Mouse (Mus musculus): Measurements from ENCODE around the gene Dusp5. TPM values are rescaled to one million over a fixed set of nuclear protein-coding genes. Genes with fewer than 3 reads are reported as not detected.

Dusp5 gene
- polyA plus RNA-seq, 1 experiment from 2014 or later: 3.0 TPM

DNA sequence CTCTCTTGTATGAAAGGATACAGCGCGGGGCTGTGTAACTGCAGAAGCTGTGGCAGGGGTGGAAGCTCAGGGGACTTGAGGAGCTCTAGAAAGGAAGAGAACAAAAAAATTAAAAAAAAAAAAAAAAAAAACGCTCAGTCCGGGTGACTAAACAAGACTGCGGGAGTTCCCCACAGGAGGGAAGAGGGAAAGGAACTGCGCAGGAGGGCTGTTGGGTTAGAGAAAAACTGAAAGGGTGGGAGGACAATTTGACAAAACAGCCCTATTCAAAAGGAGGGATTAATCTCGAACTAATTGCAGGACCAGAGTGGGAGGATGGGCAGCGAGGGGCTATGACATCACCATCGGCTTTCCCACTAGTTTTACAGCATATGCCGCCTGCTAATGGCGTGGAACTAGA, 39.0 kb downstream of the Dusp5 start:
- H3K9ac ChIP-seq: peak overlapping the region; percentile 28; the same call in 1 of the 2 replicates
- H3K4me2 ChIP-seq (replicated peaks): peak overlapping the region; percentile 17
- H3K27ac ChIP-seq: no peak overlapping the region
- H3K4me1 ChIP-seq (replicated peaks; ENCODE audit: control insufficient read depth, insufficient read depth, low read length): no peaks in the 10 kb centered on the region
- 12% methylated on average over 11 of the region's 11 CpGs for WGBS
- peak; percentile 32 for DNase-seq (ENCODE audit: low spot score)
- ATAC-seq (ENCODE audit: low FRiP score): no peak; the same call in 1 of the 2 replicates
- H3K9me3 ChIP-seq (ENCODE audit: control insufficient read depth, low read length): no peaks in the 10 kb centered on the region
- no peaks in the 10 kb centered on the region for H3K36me3 ChIP-seq (replicated peaks; ENCODE audit: control insufficient read depth, insufficient read depth)
- H3K4me3 ChIP-seq (replicated peaks; ENCODE audit: low read length): peak overlapping the region; percentile 9; the same call in 1 of the 2 replicates
- no peaks in the 10 kb centered on the region for H3K27me3 ChIP-seq (ENCODE audit: control insufficient read depth, insufficient read depth, low read length)

DNA sequence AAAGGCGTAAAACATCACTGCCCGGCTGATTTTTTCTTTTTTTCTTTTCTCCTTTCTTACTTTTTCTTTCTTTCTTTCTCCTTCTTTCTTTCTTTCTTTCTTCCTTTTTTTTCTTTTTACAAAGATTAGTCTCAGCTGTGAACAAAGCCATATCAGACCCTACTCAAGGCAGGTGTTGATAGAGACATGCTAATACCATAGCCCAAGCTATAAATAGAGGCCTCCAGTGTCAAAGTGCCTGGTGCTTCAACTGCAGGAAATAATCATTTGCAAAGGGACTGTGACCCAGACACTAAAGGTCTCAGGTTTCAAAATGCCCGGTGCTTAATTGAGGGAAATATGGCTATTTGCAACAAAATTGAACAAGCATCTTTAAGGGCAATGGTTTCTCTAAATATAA, 39.6 kb downstream of the Dusp5 start:
- Histone ChIP-seq H3K36me3 (replicated peaks; ENCODE audit: control insufficient read depth, insufficient read depth) (no peaks in the 10 kb centered on the region), H3K4me1 (replicated peaks; ENCODE audit: control insufficient read depth, insufficient read depth, low read length) (no peaks in the 10 kb centered on the region), H3K9me3 (ENCODE audit: control insufficient read depth, low read length) (no peaks in the 10 kb centered on the region), H3K4me2 (replicated peaks) (no peak overlapping the region), H3K4me3 (replicated peaks; ENCODE audit: low read length) (no peak overlapping the region), H3K27ac (no peak overlapping the region), H3K27me3 (ENCODE audit: control insufficient read depth, insufficient read depth, low read length) (no peaks in the 10 kb centered on the region), H3K9ac (no peak overlapping the region)
- DNase-seq (ENCODE audit: low spot score) (no peak), ATAC-seq (ENCODE audit: low FRiP score) (no peak)
- WGBS: 88% methylated on average over 3 of the region's 3 CpGs

DNA sequence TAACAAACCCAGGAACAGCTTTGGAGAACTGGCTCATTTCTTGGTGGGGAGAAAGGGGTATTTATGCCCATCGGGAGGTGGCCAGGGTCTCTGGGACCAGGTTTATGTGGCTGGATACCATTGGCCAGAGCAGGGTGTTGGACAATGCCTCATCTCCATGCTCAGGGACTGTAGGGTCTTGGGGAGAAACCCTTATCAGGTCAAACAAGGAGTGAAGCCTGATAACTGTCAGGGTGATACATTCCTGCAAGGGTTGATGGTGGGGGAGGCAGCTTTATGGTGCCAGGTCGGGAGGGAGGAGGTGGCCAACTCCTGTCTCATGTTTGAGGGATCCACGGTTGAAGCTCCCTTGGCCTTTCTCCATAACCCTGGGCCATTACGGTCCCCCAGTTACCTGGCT, 42.1 kb downstream of the Dusp5 start:
- Histone ChIP-seq H3K36me3 (replicated peaks; ENCODE audit: control insufficient read depth, insufficient read depth) (no peaks in the 10 kb centered on the region), H3K27me3 (ENCODE audit: control insufficient read depth, insufficient read depth, low read length) (no peaks in the 10 kb centered on the region), H3K9me3 (ENCODE audit: control insufficient read depth, low read length) (no peaks in the 10 kb centered on the region), H3K4me1 (replicated peaks; ENCODE audit: control insufficient read depth, insufficient read depth, low read length) (no peaks in the 10 kb centered on the region), H3K4me2 (replicated peaks) (no peak overlapping the region), H3K27ac (no peak overlapping the region), H3K9ac (no peak overlapping the region), H3K4me3 (replicated peaks; ENCODE audit: low read length) (no peak overlapping the region)
- WGBS: 93% methylated on average over 4 of the region's 4 CpGs
- ATAC-seq (ENCODE audit: low FRiP score): no peak
- DNase-seq (ENCODE audit: low spot score): no peak

DNA sequence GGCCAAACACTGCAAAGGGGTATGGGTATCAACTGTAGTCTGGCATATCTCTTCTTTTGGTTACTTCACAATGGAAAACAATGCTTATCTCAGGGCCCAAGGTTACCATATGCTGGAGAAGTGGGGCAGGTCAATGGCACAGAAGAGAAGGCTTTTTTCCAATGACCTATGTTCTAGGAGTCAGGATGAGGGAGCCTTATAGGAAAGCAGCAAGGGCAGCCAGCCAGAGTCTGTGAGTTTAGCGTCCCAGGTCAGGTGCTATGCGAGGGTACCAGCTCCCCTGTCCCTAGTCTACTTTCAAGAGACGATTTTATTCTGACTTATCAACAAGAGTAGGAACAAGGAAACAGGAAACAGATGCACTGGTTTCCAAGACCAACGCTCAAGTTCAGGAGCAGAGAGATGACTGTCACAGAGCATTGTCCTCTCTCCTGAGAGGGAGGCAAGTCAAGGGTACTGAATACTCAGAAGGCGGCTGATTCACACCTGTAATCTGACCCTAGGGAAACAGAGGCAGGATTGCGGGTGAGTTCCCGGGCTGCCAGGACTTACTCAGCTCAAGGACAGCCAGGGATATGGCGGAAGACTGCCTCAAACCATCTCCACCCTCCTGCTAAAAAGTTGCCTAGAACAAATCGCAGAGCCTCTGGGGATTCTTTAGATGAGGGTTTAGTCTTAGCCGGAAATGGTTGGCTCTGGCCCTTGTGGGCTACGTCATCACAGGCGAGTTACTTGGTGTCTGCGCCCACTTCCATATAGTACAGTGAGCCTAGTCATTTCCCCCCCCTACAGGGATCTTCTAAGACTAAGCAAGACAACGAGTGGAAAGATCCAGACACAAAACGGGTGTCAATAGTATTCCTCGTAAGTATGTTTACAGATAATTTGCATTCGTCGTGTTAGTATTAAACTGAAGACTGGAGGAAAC, 42.9 kb downstream of the Dusp5 start:
- H3K9ac ChIP-seq: no peak overlapping the region
- H3K4me2 ChIP-seq (replicated peaks): no peak overlapping the region
- H3K36me3 ChIP-seq (replicated peaks; ENCODE audit: control insufficient read depth, insufficient read depth): no peaks in the 10 kb centered on the region
- ATAC-seq (ENCODE audit: low FRiP score) (no peak), DNase-seq (ENCODE audit: low spot score) (no peak)
- no peaks in the 10 kb centered on the region for H3K4me1 ChIP-seq (replicated peaks; ENCODE audit: control insufficient read depth, insufficient read depth, low read length)
- H3K27ac ChIP-seq: no peak overlapping the region
- H3K4me3 ChIP-seq (replicated peaks; ENCODE audit: low read length): no peak overlapping the region
- H3K27me3 ChIP-seq (ENCODE audit: control insufficient read depth, insufficient read depth, low read length): no peaks in the 10 kb centered on the region
- 82% methylated on average over 18 of the region's 18 CpGs for WGBS
- H3K9me3 ChIP-seq (ENCODE audit: control insufficient read depth, low read length): no peaks in the 10 kb centered on the region

DNA sequence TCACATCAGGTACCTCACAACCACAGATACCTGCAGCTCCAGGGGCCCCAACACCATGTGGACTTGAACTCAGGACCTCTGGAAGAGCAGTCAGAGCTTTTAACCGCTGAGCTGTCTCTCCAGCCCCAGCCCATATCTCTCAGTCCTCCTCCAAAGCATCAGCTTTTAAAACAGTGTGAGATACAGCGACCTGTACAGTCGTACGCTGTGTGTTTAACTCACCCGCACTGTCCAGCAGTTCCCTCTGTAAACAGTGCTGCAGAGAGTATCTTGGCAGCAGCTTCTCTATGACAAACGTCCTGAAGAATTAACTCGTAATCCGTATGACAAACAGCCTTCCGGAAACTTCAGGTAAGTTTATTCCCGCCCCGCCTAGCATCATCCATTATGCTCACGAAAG, 43.7 kb downstream of the Dusp5 start:
- H3K36me3 ChIP-seq (replicated peaks; ENCODE audit: control insufficient read depth, insufficient read depth): no peaks in the 10 kb centered on the region
- ATAC-seq (ENCODE audit: low FRiP score): no peak
- no peak for DNase-seq (ENCODE audit: low spot score)
- H3K9me3 ChIP-seq (ENCODE audit: control insufficient read depth, low read length): no peaks in the 10 kb centered on the region
- no peaks in the 10 kb centered on the region for H3K27me3 ChIP-seq (ENCODE audit: control insufficient read depth, insufficient read depth, low read length)
- H3K27ac ChIP-seq: no peak overlapping the region
- 89% methylated on average over 12 of the region's 12 CpGs for WGBS
- H3K4me2 ChIP-seq (replicated peaks): no peak overlapping the region
- H3K9ac ChIP-seq: no peak overlapping the region
- no peaks in the 10 kb centered on the region for H3K4me1 ChIP-seq (replicated peaks; ENCODE audit: control insufficient read depth, insufficient read depth, low read length)
- H3K4me3 ChIP-seq (replicated peaks; ENCODE audit: low read length): no peak overlapping the region

DNA sequence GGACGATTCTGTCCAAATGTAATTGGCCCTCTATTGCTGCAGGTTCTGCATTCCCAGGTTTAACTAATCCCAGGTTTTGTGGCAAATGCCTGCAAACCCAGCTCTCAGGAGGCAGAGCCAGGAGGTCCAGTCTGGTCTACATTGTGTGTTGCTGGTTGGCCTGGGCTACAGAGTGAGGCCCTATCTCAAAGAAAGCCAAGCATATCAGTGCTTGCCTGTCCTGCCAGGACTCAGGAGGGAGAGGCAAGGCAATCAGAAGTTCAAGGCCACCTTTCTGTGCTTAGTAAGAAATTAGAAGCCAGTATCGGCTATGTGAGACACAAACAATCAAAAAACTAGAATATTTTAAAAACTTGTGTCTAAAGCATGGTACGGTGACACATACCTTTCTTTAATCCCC, 44.2 kb downstream of the Dusp5 start:
- ATAC-seq (ENCODE audit: low FRiP score) (no peak), DNase-seq (ENCODE audit: low spot score) (no peak)
- Histone ChIP-seq H3K9ac (no peak overlapping the region), H3K36me3 (replicated peaks; ENCODE audit: control insufficient read depth, insufficient read depth) (no peaks in the 10 kb centered on the region), H3K27ac (no peak overlapping the region), H3K4me2 (replicated peaks) (no peak overlapping the region), H3K4me1 (replicated peaks; ENCODE audit: control insufficient read depth, insufficient read depth, low read length) (no peaks in the 10 kb centered on the region), H3K4me3 (replicated peaks; ENCODE audit: low read length) (no peak overlapping the region), H3K9me3 (ENCODE audit: control insufficient read depth, low read length) (no peaks in the 10 kb centered on the region), H3K27me3 (ENCODE audit: control insufficient read depth, insufficient read depth, low read length) (no peaks in the 10 kb centered on the region)
- WGBS: 92% methylated on average over 3 of the region's 3 CpGs

DNA sequence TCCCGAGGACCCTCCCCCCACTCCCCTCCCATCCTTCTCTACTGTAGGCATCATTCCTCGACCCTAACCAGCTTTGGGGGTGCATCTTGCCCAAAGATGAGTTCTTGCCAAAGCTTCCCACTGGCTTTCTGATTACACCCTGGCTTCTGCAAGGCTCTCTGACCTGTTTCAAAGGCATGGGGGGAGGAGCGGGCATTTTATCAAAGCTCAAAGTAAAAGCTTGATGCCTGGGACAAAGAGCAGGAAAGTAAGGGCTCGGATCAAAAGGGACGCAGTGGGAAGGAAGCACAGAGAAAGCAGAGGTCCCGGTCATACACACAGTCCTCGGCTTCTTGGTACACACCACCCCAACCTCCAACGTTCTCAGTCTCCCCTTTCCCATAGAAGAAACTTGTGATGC, 45.2 kb downstream of the Dusp5 start:
- no peaks in the 10 kb centered on the region for H3K36me3 ChIP-seq (replicated peaks; ENCODE audit: control insufficient read depth, insufficient read depth)
- no peak overlapping the region for H3K4me2 ChIP-seq (replicated peaks)
- H3K4me1 ChIP-seq (replicated peaks; ENCODE audit: control insufficient read depth, insufficient read depth, low read length): no peaks in the 10 kb centered on the region
- H3K4me3 ChIP-seq (replicated peaks; ENCODE audit: low read length): no peak overlapping the region
- H3K27me3 ChIP-seq (ENCODE audit: control insufficient read depth, insufficient read depth, low read length): no peaks in the 10 kb centered on the region
- no peak overlapping the region for H3K27ac ChIP-seq
- H3K9me3 ChIP-seq (ENCODE audit: control insufficient read depth, low read length): no peaks in the 10 kb centered on the region
- WGBS: 39% methylated on average over 8 of the region's 8 CpGs
- H3K9ac ChIP-seq: no peak overlapping the region
- no peak for ATAC-seq (ENCODE audit: low FRiP score)
- DNase-seq (ENCODE audit: low spot score): no peak

DNA sequence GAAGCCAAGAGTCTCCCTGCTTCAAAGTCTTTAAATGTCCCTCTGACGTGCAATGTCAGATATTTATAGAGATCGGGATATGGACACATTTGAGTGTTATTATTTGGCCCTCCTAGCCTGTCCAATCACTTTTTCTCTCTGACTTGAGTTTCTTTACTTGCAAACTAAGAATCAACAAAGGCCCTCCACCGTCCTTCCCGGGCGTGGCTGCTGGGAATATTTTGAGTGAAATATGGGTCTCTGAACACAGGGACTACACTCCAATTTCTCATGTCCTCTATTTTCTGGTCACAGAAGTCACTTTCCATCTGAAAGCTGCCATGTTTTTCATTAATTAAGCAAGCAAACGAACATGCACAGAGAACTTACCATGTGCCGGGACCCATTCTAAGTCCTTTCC, 45.6 kb downstream of the Dusp5 start:
- Histone ChIP-seq H3K27me3 (ENCODE audit: control insufficient read depth, insufficient read depth, low read length) (no peaks in the 10 kb centered on the region), H3K9ac (no peak overlapping the region), H3K4me1 (replicated peaks; ENCODE audit: control insufficient read depth, insufficient read depth, low read length) (no peaks in the 10 kb centered on the region), H3K36me3 (replicated peaks; ENCODE audit: control insufficient read depth, insufficient read depth) (no peaks in the 10 kb centered on the region), H3K27ac (no peak overlapping the region), H3K4me3 (replicated peaks; ENCODE audit: low read length) (no peak overlapping the region), H3K4me2 (replicated peaks) (no peak overlapping the region), H3K9me3 (ENCODE audit: control insufficient read depth, low read length) (no peaks in the 10 kb centered on the region)
- WGBS: 94% methylated on average over 7 of the region's 7 CpGs
- ATAC-seq (ENCODE audit: low FRiP score) (no peak), DNase-seq (ENCODE audit: low spot score) (no peak)

DNA sequence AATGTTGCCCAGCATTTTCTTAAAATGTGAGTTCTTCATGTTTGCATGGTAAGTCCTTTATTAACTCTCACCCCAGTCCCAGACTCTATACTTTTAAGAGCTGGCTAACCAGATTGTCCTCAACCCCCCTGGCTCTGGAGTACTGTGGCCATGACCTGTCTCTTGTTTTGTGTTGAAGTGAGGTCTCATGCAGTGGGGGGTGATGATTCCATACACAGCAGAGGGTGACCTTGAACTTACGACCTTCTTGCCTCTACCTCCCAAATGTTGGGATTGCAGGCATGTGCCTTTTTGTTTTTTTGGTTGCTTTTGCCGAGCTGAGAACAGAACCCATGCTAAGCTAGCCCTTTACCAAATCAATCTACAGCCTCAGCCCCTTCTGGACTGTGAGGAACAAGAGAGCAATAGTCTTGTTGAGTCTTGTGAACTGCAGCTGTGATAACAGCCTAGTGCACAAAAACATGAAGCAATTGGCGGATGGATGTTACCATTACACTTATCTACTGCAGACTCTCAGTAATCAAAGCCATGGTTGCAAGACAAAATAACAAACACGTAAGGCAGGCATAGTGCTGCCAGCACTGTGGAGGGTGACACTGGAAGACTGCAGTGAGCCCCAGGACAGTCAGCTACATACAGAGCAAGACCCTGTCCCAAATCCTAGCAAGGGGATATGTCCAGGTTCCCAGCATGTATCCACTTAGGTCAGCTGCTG, 46.5 kb downstream of the Dusp5 start:
- no peak overlapping the region for H3K4me3 ChIP-seq (replicated peaks; ENCODE audit: low read length)
- no peak overlapping the region for H3K4me2 ChIP-seq (replicated peaks)
- no peaks in the 10 kb centered on the region for H3K4me1 ChIP-seq (replicated peaks; ENCODE audit: control insufficient read depth, insufficient read depth, low read length)
- 77% methylated on average over 4 of the region's 4 CpGs for WGBS
- no peaks in the 10 kb centered on the region for H3K27me3 ChIP-seq (ENCODE audit: control insufficient read depth, insufficient read depth, low read length)
- no peak overlapping the region for H3K9ac ChIP-seq
- no peaks in the 10 kb centered on the region for H3K9me3 ChIP-seq (ENCODE audit: control insufficient read depth, low read length)
- H3K36me3 ChIP-seq (replicated peaks; ENCODE audit: control insufficient read depth, insufficient read depth): no peaks in the 10 kb centered on the region
- no peak for DNase-seq (ENCODE audit: low spot score)
- no peak overlapping the region for H3K27ac ChIP-seq
- ATAC-seq (ENCODE audit: low FRiP score): no peak
